Mouse (Mus musculus): ENCODE results near the gene Kctd4. TPM values are rescaled to one million over a fixed set of nuclear protein-coding genes. Genes with fewer than 3 reads are reported as not detected.
"Not testable (repeated sequence)": the region's sequence is repeated elsewhere in the genome, so short reads cannot be mapped to it uniquely, and the experiment has no call there.

The Kctd4 gene
- polyA plus RNA-seq (2012; rRNA removed) = not detected in 2 replicates

GRCm38 (mm10) chr14:75954766-75955165, at the start of gene Kctd4:
Gene Kctd4, plus strand, starts transcription at chr14:75955009.
- H3K27ac ChIP-seq (ENCODE audit: insufficient read depth, low read length) = no peak within 1 kb of the TSS
- no peaks in the 10 kb centered on the region for H3K4me1 ChIP-seq (ENCODE audit: control insufficient read depth, insufficient read depth, insufficient read length)
- TF ChIP-seq POLR2A (IDR thresholded peaks at IDR 0.05; ENCODE audit: low read depth, low read length) (no peak), CTCF (IDR thresholded peaks at IDR 0.05; ENCODE audit: extremely low read depth, insufficient read depth, insufficient read length, insufficient replicate concordance) (no peak)
- H3K27me3 ChIP-seq (ENCODE audit: control insufficient read depth, insufficient read depth, low read length) = no peaks in the 10 kb centered on the region
- no peak for DNase-seq (ENCODE audit: low read depth in 1 of 2, low spot score in 2 of 2)
- no peak within 1 kb of the TSS for H3K4me3 ChIP-seq (ENCODE audit: extremely low read depth, insufficient read depth, insufficient read length)
- H3K36me3 ChIP-seq (ENCODE audit: control insufficient read depth, insufficient read depth, low read length) = no peaks in the 10 kb centered on the region; the same call in 1 of the 2 replicates
- WGBS = 91% methylated on average over 7 of the region's 7 CpGs

- TF ChIP-seq POLR2A (IDR thresholded peaks at IDR 0.05; ENCODE audit: low read depth, low read length) (no peak), CTCF (IDR thresholded peaks at IDR 0.05; ENCODE audit: extremely low read depth, insufficient read depth, insufficient read length, insufficient replicate concordance) (no peak)
- Histone ChIP-seq H3K4me1 (ENCODE audit: control insufficient read depth, insufficient read depth, insufficient read length) (no peaks in the 10 kb centered on the region), H3K27me3 (ENCODE audit: control insufficient read depth, insufficient read depth, low read length) (no peaks in the 10 kb centered on the region), H3K4me3 (ENCODE audit: extremely low read depth, insufficient read depth, insufficient read length) (no peak overlapping the region), H3K27ac (ENCODE audit: insufficient read depth, low read length) (no peak overlapping the region), H3K36me3 (ENCODE audit: control insufficient read depth, insufficient read depth, low read length) (peaks cover 14% of the 10 kb centered on the region)
- no peak for DNase-seq (ENCODE audit: low read depth in 1 of 2, low spot score in 2 of 2)
- 94% methylated on average over 8 of the region's 8 CpGs for WGBS
Measured at GRCm38 (mm10) chr14:75906931-75907330, 47.9 kb upstream of the Kctd4 start.

GRCm38 (mm10) chr14:75911968-75912367, 42.8 kb upstream of the Kctd4 start:
- Histone ChIP-seq H3K27me3 (ENCODE audit: control insufficient read depth, insufficient read depth, low read length) (no peaks in the 10 kb centered on the region), H3K4me3 (ENCODE audit: extremely low read depth, insufficient read depth, insufficient read length) (no peak overlapping the region), H3K36me3 (ENCODE audit: control insufficient read depth, insufficient read depth, low read length) (peaks cover 5% of the 10 kb centered on the region), H3K27ac (ENCODE audit: insufficient read depth, low read length) (no peak overlapping the region), H3K4me1 (ENCODE audit: control insufficient read depth, insufficient read depth, insufficient read length) (no peaks in the 10 kb centered on the region)
- WGBS = 91% methylated on average over 6 of the region's 6 CpGs
- TF ChIP-seq POLR2A (IDR thresholded peaks at IDR 0.05; ENCODE audit: low read depth, low read length) = no peak
- TF ChIP-seq CTCF (IDR thresholded peaks at IDR 0.05; ENCODE audit: extremely low read depth, insufficient read depth, insufficient read length, insufficient replicate concordance) = no peak
- no peak for DNase-seq (ENCODE audit: low read depth in 1 of 2, low spot score in 2 of 2)

- no peaks in the 10 kb centered on the region for H3K4me1 ChIP-seq (ENCODE audit: control insufficient read depth, insufficient read depth, insufficient read length)
- no peak overlapping the region for H3K27ac ChIP-seq (ENCODE audit: insufficient read depth, low read length)
- H3K36me3 ChIP-seq (ENCODE audit: control insufficient read depth, insufficient read depth, low read length) = peaks cover 6% of the 10 kb centered on the region
- DNase-seq (ENCODE audit: low read depth in 1 of 2, low spot score in 2 of 2) = no peak
- TF ChIP-seq CTCF (IDR thresholded peaks at IDR 0.05; ENCODE audit: extremely low read depth, insufficient read depth, insufficient read length, insufficient replicate concordance) = no peak
- TF ChIP-seq POLR2A (IDR thresholded peaks at IDR 0.05; ENCODE audit: low read depth, low read length) = no peak
- H3K27me3 ChIP-seq (ENCODE audit: control insufficient read depth, insufficient read depth, low read length) = no peaks in the 10 kb centered on the region
- WGBS = 91% methylated on average over 2 of the region's 2 CpGs
- H3K4me3 ChIP-seq (ENCODE audit: extremely low read depth, insufficient read depth, insufficient read length) = no peak overlapping the region
Measured at GRCm38 (mm10) chr14:75912665-75913064, 42.1 kb upstream of the Kctd4 start.

DNA sequence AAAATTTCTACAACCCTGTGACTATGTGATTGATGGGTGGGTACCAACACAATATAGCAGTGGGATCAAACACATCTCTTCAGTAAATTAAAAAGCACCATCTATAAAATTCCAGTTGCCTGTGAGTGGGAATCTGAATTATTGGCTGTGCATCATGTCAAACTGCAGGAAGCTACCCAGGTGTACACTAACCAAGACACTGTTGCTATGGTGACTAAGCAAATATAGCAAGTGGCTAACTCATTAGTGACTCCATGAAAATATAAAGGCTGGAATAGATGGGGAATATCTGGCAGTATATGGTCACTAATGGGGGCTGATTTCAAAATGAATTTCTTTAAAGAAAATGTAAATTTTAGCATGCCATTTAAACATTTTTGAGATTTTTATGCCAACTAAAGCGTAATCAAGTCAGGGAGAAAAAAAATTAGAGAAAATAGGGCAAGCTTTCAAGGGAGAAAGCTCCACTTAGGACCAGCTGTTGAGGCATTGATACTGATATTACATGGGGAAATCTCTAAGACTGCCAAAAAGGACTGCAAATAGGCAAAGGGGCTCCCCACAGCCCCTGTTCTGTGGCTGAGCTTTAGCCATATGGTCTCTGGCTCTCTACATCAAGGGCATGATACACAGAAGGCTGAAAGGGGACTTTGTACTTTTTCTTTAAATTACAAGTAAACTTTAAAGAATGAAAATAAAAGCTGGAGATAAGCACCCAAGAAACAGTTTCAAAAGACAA, 31.3 kb upstream of the Kctd4 start:
- WGBS = 95% methylated on average over 1 of the region's 1 CpGs
- TF ChIP-seq CTCF (IDR thresholded peaks at IDR 0.05; ENCODE audit: extremely low read depth, insufficient read depth, insufficient read length, insufficient replicate concordance) (no peak), POLR2A (IDR thresholded peaks at IDR 0.05; ENCODE audit: low read depth, low read length) (no peak)
- Histone ChIP-seq H3K27ac (ENCODE audit: insufficient read depth, low read length) (no peak overlapping the region), H3K4me3 (ENCODE audit: extremely low read depth, insufficient read depth, insufficient read length) (no peak overlapping the region), H3K36me3 (ENCODE audit: control insufficient read depth, insufficient read depth, low read length) (no peaks in the 10 kb centered on the region), H3K4me1 (ENCODE audit: control insufficient read depth, insufficient read depth, insufficient read length) (no peaks in the 10 kb centered on the region), H3K27me3 (ENCODE audit: control insufficient read depth, insufficient read depth, low read length) (no peaks in the 10 kb centered on the region)
- no peak for DNase-seq (ENCODE audit: low read depth in 1 of 2, low spot score in 2 of 2)

DNA sequence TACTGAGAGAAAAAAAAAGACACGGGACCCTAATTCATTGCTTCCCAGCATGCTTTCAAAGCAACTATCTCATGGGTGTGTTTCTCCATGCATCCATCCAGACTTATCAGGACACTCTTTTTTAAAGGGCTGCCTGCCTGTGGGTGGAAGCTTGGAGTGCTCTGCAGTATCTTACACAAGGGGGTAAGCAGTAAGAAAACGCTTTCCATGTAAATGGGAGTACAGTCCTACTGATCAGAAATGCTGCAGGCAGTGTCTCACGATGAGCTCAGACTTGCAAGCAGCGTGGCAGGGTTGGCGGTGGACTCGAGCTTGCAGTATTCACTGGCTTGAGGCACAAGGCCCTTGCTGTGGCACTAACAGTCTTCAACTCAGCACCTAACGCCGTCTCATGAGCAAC, 25.1 kb upstream of the Kctd4 start:
- WGBS = 95% methylated on average over 8 of the region's 8 CpGs
- not testable (repeated sequence) for H3K4me3 ChIP-seq (ENCODE audit: extremely low read depth, insufficient read depth, insufficient read length); H3K27ac ChIP-seq (ENCODE audit: insufficient read depth, low read length); H3K36me3 ChIP-seq (ENCODE audit: control insufficient read depth, insufficient read depth, low read length); DNase-seq (ENCODE audit: low read depth in 1 of 2, low spot score in 2 of 2); H3K27me3 ChIP-seq (ENCODE audit: control insufficient read depth, insufficient read depth, low read length); H3K4me1 ChIP-seq (ENCODE audit: control insufficient read depth, insufficient read depth, insufficient read length)

DNA sequence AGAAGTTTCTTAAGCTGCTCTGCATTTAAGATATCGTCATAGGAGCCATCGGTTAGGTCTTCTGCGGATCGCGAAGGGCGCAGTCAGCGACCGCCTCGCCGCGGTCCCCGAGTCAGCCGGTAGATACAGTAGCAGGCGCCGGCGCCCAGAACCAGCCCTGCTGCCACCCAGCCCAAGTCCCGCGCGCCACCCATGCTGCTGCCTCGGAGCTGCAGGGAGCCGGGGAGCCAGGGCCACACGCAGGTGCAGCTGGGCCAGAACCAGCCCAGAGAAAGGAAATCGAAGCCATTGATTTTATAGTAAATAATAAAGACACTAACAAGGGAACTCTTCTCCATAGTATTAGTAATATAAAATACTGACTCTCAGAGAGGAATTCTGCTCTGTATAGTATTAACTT, 23.5 kb upstream of the Kctd4 start:
- Histone ChIP-seq H3K36me3 (ENCODE audit: control insufficient read depth, insufficient read depth, low read length) (no peaks in the 10 kb centered on the region), H3K27ac (ENCODE audit: insufficient read depth, low read length) (no peak overlapping the region), H3K4me1 (ENCODE audit: control insufficient read depth, insufficient read depth, insufficient read length) (no peaks in the 10 kb centered on the region), H3K4me3 (ENCODE audit: extremely low read depth, insufficient read depth, insufficient read length) (no peak overlapping the region), H3K27me3 (ENCODE audit: control insufficient read depth, insufficient read depth, low read length) (no peaks in the 10 kb centered on the region)
- 98% methylated on average over 23 of the region's 23 CpGs for WGBS
- TF ChIP-seq POLR2A (IDR thresholded peaks at IDR 0.05; ENCODE audit: low read depth, low read length) (no peak), CTCF (IDR thresholded peaks at IDR 0.05; ENCODE audit: extremely low read depth, insufficient read depth, insufficient read length, insufficient replicate concordance) (no peak)
- DNase-seq (ENCODE audit: low read depth in 1 of 2, low spot score in 2 of 2) = peak in 1 of 2 experiments; percentile 18
